Mouse (Mus musculus) heart, postnatal 10 days (tissue): ENCODE data around the gene Gys1. TPM values are rescaled to one million over a fixed set of nuclear protein-coding genes. Genes with fewer than 3 reads are reported as not detected.
"Not testable (repeated sequence)": the region's sequence is repeated elsewhere in the genome, so short reads cannot be mapped to it uniquely, and the experiment has no call there.

Experiments used
- DNase-seq, 2 experiments: peaks; one replicate each; pipeline ENCODE4 v3.0.0; 2021
- intact Hi-C: fragments of 180-260 bp; cut with DNase I; formaldehyde crosslinking; loops from one replicate; pipeline ENCODE4 v1.15.1; 2025
- total RNA-seq, 2 experiments: library from RNA; stranded (reverse); gene quantifications; 2 replicates each; pipeline ENCODE4 v1.2.3; 2021

Gene Gys1
- total RNA-seq, 2 experiments from 2014 or later, result 74.6 to 79.0 TPM

GRCm38 (mm10) chr7:45454971-45455370 is 20.3 kb downstream of the Gys1 start:
- intact Hi-C loops, result loop anchor here (5.0 kb wide), 1 partner anchor 107 kb away; no protein-coding TSS in a partner anchor
- no peak for DNase-seq

- intact Hi-C loops, result no loop called here
- DNase-seq, result no peak
Measured at GRCm38 (mm10) chr7:45455932-45456696, 21.5 kb downstream of the Gys1 start.

DNA sequence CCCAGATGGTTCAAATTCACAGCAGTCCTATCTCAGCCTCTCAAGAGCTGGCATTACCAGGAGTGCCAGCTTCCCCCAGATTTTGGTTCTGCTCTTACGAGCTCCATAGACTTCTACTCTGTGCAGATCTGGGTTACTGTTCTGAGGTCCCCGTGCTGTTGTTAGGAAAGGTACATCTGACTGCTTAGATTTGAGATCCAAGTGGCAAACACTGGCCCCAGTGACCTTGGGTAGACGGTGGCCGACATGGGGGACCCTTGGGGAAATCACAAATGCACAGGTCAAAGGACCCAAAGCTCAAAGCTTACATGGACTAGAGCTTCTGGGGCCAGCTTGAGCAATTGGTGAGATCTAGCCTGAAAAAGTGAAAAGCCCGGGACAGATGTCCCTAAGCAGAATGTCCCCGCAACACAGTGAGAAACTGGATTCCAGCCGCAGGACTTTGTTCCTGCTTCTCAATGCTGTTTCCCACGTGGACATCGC is 22.1 kb downstream of the Gys1 start:
- DNase-seq, result no peak

GRCm38 (mm10) chr7:45457204-45458060 is 22.8 kb downstream of the Gys1 start:
- peak in 1 of 2 experiments; percentile 50 for DNase-seq
- intact Hi-C loops, result loop anchor here (2.0 kb wide), 1 partner anchor 23 kb away; the partner anchor contains the start of gene Gys1

More for the DNA sequence above, 22.1 kb downstream of the Gys1 start:
- intact Hi-C loops, result no loop called here

GRCm38 (mm10) chr7:45458748-45459563 is 24.3 kb downstream of the Gys1 start:
- peak; percentile 86 to 94 for DNase-seq
- intact Hi-C loops, result loop anchor here (2.0 kb wide), 1 partner anchor 24 kb away; the partner anchor contains the start of gene Gys1

- peak; percentile 97 to 98 for DNase-seq
- intact Hi-C loops, result loop anchor here (2.0 kb wide), 1 partner anchor 25 kb away; the partner anchor contains the start of gene Gys1
Measured at GRCm38 (mm10) chr7:45459564-45460140, 25.0 kb downstream of the Gys1 start, which contains the start of gene Ftl1. TSS of gene Ftl1 (minus strand) at chr7:45459884.

GRCm38 (mm10) chr7:45460377-45460776 is 25.7 kb downstream of the Gys1 start:
- intact Hi-C loops, result no loop called here
- no peak for DNase-seq

DNA sequence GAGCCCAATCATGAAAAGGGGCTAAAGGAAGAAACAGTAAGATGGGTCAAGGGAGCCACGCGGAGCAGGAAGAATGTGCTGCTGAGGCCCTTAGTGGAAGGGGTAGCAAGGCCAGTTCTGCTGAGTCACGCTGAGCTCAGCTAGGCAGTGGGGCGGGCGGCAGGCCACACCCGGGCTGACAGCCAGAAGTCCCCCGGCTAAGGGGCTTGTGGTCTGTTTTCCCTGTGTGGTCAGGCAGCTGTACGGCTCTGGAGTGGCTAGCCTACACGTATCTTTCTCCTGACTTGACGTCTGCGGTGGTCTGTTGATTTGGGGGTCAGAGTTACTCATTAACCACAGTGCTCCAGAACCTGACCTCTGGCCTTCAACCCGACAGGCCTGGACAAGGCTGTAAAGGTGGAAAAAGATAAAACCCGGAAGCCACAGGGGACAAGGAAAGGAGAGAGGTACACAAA is 26.2 kb downstream of the Gys1 start:
- DNase-seq, result peak; percentile 68 to 72
- intact Hi-C loops, result no loop called here

DNA sequence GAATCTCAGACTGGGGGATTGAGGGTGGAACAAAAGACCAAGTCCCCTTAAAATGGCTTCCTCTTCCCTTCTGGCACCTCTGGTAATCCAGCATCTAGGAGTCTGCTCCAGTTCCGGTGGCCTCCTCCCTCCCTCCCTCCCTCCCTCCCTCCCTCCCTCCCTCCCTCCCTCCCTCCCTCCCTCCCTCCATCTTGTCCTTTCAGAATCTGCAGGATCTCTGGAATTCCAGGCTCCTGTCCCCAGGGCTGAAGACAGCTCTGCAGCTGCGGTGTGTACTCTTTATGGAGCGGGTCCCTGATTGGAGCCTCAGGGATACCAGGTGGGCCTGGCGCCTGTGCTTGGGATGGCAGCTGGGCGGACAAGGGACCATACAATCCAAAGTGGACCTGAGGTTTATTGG is 26.7 kb downstream of the Gys1 start:
- DNase-seq, result no peak
- intact Hi-C loops, result no loop called here

DNA sequence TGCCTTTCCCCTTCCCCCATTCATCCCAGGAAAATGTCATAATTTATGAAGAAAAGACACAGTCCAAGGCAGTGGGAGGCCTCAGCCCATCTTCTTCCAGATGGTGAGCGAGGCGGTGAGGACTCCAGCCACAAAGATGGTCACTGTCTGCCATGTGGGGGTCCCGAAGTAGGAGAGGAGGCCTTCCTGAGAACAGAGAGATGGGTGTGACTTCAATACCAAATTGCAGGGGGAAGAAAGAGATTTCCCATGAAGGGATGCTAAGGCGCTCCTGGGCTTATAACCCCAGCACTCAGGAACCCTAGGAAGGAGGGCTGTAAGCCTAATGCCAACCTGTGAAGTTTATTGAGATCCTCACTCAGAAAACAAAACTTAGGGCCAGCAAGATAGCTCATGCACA is 27.1 kb downstream of the Gys1 start:
- no peak for DNase-seq
- intact Hi-C loops, result no loop called here

- DNase-seq, result no peak
- intact Hi-C loops, result no loop called here
Measured at GRCm38 (mm10) chr7:45462325-45462724, 27.7 kb downstream of the Gys1 start.

GRCm38 (mm10) chr7:45462868-45463267 is 28.2 kb downstream of the Gys1 start:
- DNase-seq, intact Hi-C loops: not testable (repeated sequence)

GRCm38 (mm10) chr7:45463987-45464778 is 29.5 kb downstream of the Gys1 start:
- intact Hi-C loops, result no loop called here
- DNase-seq, result no peak

- DNase-seq, result no peak
- intact Hi-C loops, result no loop called here
Measured at GRCm38 (mm10) chr7:45465112-45465511, 30.5 kb downstream of the Gys1 start.

DNA sequence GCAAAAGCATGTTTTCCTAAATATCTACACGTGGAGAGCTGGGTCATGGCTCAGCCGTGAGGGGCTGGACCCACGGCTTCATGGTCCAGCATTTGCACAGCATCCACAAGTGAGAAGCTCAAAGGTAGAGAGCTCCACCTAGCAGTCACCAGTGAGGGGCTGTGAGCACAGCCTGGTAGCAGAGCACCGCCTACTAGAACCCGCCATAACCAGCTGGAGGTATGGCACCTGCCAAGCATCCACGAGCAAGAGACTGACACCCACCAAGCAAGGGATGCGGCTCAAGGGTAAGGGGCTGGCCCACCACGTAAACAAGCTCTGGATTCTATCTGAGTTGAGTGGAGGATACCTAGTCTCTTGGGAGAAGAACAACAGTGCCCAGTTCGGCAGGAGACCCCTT is 30.9 kb downstream of the Gys1 start:
- intact Hi-C loops, result no loop called here
- DNase-seq, result no peak

- peak; percentile 96 to 97 for DNase-seq
- intact Hi-C loops, result loop anchor here (2.0 kb wide), 1 partner anchor 56 kb away; no protein-coding TSS in a partner anchor
Measured at GRCm38 (mm10) chr7:45466283-45467089, 31.8 kb downstream of the Gys1 start, which contains the start of gene Bax. TSS of gene Bax (minus strand) at chr7:45466898.

- intact Hi-C loops, result loop anchor here (2.0 kb wide), 1 partner anchor 56 kb away; no protein-coding TSS in a partner anchor
- DNase-seq, result no peak
Measured at GRCm38 (mm10) chr7:45467090-45467670, 32.5 kb downstream of the Gys1 start.
